Comparison of ENCODE assay signal across 11 mouse cellular contexts in the genomic region with DNA sequence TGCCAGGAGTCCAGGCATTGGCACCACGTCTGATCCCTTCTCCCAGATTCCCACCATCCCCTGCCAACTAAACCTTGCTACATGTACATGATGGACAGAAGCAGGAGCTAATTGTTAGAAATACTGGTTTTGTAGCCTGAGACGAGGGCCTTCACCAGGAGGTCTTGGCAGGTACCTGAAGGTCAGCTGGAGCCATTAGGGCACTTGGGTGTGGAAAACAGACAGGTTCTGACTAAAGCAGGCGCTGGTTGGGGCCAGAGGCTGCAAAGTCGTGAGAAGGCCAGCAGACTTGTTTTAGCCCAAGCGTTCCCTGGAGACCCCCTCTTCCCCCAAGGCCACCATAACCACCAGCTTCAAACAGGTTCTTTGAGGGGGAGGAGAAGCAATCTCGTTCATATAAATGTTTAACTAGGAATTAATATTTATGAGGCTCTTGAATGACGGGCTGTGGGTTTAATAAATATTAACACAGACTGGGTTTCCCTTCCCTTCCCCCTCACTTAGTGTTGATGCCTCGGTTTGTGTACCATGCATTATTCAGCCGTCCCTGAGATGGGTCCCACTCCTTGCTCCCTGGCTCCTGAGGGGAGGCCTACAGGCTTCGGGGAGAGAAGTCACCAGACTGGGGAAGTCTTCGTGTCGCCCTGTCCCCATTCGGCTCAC. TPM values are rescaled to one million over a fixed set of nuclear protein-coding genes. Genes with fewer than 3 reads are reported as not detected.
DNase-seq lines count a peak whose midpoint lies in the region; ATAC-seq and TF ChIP-seq lines count a peak whose summit lies in the region.
"Had no signal": no experiment of that assay in that cellular context is flagged by ENCODE, and none has a peak within 500 bp of the region (broad histone marks: within the 10 kb centered on the region; RNA-seq: fewer than 3 reads in every experiment).

No protein-coding gene starts in this region.

- H3K36me3 ChIP-seq in embryonic facial prominence, embryonic 13.5 days, result no peaks in the 10 kb centered on the region
- no peaks in the 10 kb centered on the region for H3K36me3 ChIP-seq in forebrain, embryonic 16.5 days (ENCODE audit: control insufficient read depth, insufficient read depth)
- no peaks in the 10 kb centered on the region for H3K36me3 ChIP-seq in midbrain, postnatal 0 days (ENCODE audit: insufficient read depth, low read length)

- 67% methylated on average over 13 of the region's 13 CpGs for WGBS in embryonic facial prominence, embryonic 13.5 days
- 20% methylated on average over 13 of the region's 13 CpGs for WGBS in forebrain, embryonic 16.5 days
- WGBS in midbrain, postnatal 0 days, result 27% methylated on average over 13 of the region's 13 CpGs

- peaks cover 9% of the 10 kb centered on the region for H3K4me1 ChIP-seq in embryonic facial prominence, embryonic 13.5 days
- peaks cover 39% of the 10 kb centered on the region for H3K4me1 ChIP-seq in forebrain, embryonic 16.5 days (replicated peaks; ENCODE audit: control insufficient read depth, insufficient read depth, low read length)
- H3K4me1 ChIP-seq in midbrain, postnatal 0 days (ENCODE audit: insufficient read depth, low read length), result peaks cover 10% of the 10 kb centered on the region; the same call in 1 of the 2 replicates

- H3K27ac ChIP-seq in embryonic facial prominence, embryonic 13.5 days, result no peak overlapping the region
- H3K27ac ChIP-seq in forebrain, embryonic 16.5 days (ENCODE audit: low read length), result peak overlapping the region; percentile 92
- 0 out of 2 replicates have a peak overlapping the region, but pooled peaks have one; percentile 57 for H3K27ac ChIP-seq in midbrain, postnatal 0 days (ENCODE audit: low read depth, low read length)

- peak overlapping the region; percentile 32; the same call in 1 of the 2 replicates for H3K9ac ChIP-seq in embryonic facial prominence, embryonic 13.5 days
- H3K9ac ChIP-seq in forebrain, embryonic 16.5 days (replicated peaks; ENCODE audit: low read depth, low read length), result peak overlapping the region; percentile 41
- H3K9ac ChIP-seq in midbrain, postnatal 0 days (replicated peaks; ENCODE audit: low read length, poor library complexity, severe bottlenecking), result no peak overlapping the region

- no peak overlapping the region for H3K4me2 ChIP-seq in embryonic facial prominence, embryonic 13.5 days
- H3K4me2 ChIP-seq in forebrain, embryonic 16.5 days (ENCODE audit: low read length), result peak overlapping the region; percentile 26
- H3K4me2 ChIP-seq in midbrain, postnatal 0 days (ENCODE audit: low read depth, low read length, poor library complexity, severe bottlenecking), result no peak overlapping the region

- H3K4me3 ChIP-seq in embryonic facial prominence, embryonic 13.5 days, result no peak overlapping the region
- H3K4me3 ChIP-seq in forebrain, embryonic 16.5 days (replicated peaks; ENCODE audit: low read length), result no peak overlapping the region
- H3K4me3 ChIP-seq in midbrain, postnatal 0 days (ENCODE audit: low read depth, low read length), result no peak overlapping the region

- TF ChIP-seq CTCF in midbrain, postnatal 0 days (IDR thresholded peaks at IDR 0.05), result no peak

- H3K27me3 ChIP-seq in embryonic facial prominence, embryonic 13.5 days, result no peaks in the 10 kb centered on the region
- H3K27me3 ChIP-seq in forebrain, embryonic 16.5 days (replicated peaks; ENCODE audit: control insufficient read depth, insufficient read depth, low read length), result no peaks in the 10 kb centered on the region
- H3K27me3 ChIP-seq in midbrain, postnatal 0 days (ENCODE audit: insufficient read depth, low read length), result peaks cover 3% of the 10 kb centered on the region; the same call in 1 of the 2 replicates

- DNase-seq in kidney, adult 9 months, result peak; percentile 60
- DNase-seq in midbrain, postnatal 0 days (ENCODE audit: low spot score), result no peak
- DNase-seq in gastrocnemius, postnatal 25 days, result no peak
- no peak for DNase-seq in thymus, postnatal 4 days
- no peak for DNase-seq in spleen, postnatal 10 days (ENCODE audit: low spot score in 2 of 2)

- H3K9me3 ChIP-seq in embryonic facial prominence, embryonic 13.5 days, result no peaks in the 10 kb centered on the region
- no peaks in the 10 kb centered on the region for H3K9me3 ChIP-seq in forebrain, embryonic 16.5 days (ENCODE audit: control insufficient read depth, low read length)
- H3K9me3 ChIP-seq in midbrain, postnatal 0 days (ENCODE audit: low read length), result no peaks in the 10 kb centered on the region

- no peak for ATAC-seq in embryonic facial prominence, embryonic 13.5 days (ENCODE audit: insufficient number of reproducible peaks, insufficient read depth, low FRiP score, low TSS enrichment, low read depth)
- ATAC-seq in forebrain, embryonic 16.5 days, result peak; percentile 57
- ATAC-seq in midbrain, postnatal 0 days (ENCODE audit: low FRiP score), result no peak; the same call in 1 of the 2 replicates

RNA-seq across cellular contexts. Expression of a gene that starts 25.8 kb away (rescaled TPM):
- polyA plus RNA-seq in embryonic facial prominence, embryonic 13.5 days (2015; fragmentation: Nextera tagmentation; extraction: Ambion mirVana), result 0.92 and 1.0 TPM in 2 replicates
- polyA plus RNA-seq in forebrain, embryonic 16.5 days (2015; fragmentation: Nextera tagmentation; extraction: Ambion mirVana), result 49.7 and 71.7 TPM in 2 replicates
- total RNA-seq in midbrain, postnatal 0 days (2014; rRNA removed), result 118 and 132 TPM in 2 replicates
- 124 and 126 TPM in 2 replicates for polyA plus RNA-seq in midbrain, postnatal 0 days (2015; fragmentation: Nextera tagmentation; extraction: Ambion mirVana)
- under 1 TPM in 1 of 2 experiments, not detected in 1; 0.18 TPM for total RNA-seq in gastrocnemius, postnatal 25 days (2021)
- total RNA-seq: gastrocnemius, postnatal 14 days had no signal
- polyA plus RNA-seq: inflammation-experienced regulatory T-cells, adult 6 months had no signal

RNA-seq across cellular contexts. Expression of a gene that starts 46.2 kb away (rescaled TPM):
- 4.8 and 7.3 TPM in 2 replicates for polyA plus RNA-seq in embryonic facial prominence, embryonic 13.5 days (2015; fragmentation: Nextera tagmentation; extraction: Ambion mirVana)
- polyA plus RNA-seq in forebrain, embryonic 16.5 days (2015; fragmentation: Nextera tagmentation; extraction: Ambion mirVana), result 2.6 TPM in 2 replicates
- total RNA-seq in midbrain, postnatal 0 days (2014; rRNA removed), result 3.6 and 3.7 TPM in 2 replicates
- polyA plus RNA-seq in midbrain, postnatal 0 days (2015; fragmentation: Nextera tagmentation; extraction: Ambion mirVana), result 1.3 TPM in 2 replicates
- total RNA-seq in gastrocnemius, postnatal 25 days (2021), result 10 to 100 TPM; 10.3 to 10.9 TPM

RNA-seq across cellular contexts. Expression of a gene that starts 53.1 kb away (rescaled TPM):
- polyA plus RNA-seq in embryonic facial prominence, embryonic 13.5 days (2015; fragmentation: Nextera tagmentation; extraction: Ambion mirVana), result 0.10 and 0.12 TPM in 2 replicates
- 0.17 and 0.42 TPM in 2 replicates for polyA plus RNA-seq in forebrain, embryonic 16.5 days (2015; fragmentation: Nextera tagmentation; extraction: Ambion mirVana)
- total RNA-seq in midbrain, postnatal 0 days (2014; rRNA removed), result 0.05 TPM in 1 of 2 replicates, not detected in the other
- 0.05 TPM in 1 of 2 replicates, not detected in the other for polyA plus RNA-seq in midbrain, postnatal 0 days (2015; fragmentation: Nextera tagmentation; extraction: Ambion mirVana)
- 1 to 10 TPM in 1 of 2 experiments, under 1 TPM in 1; 0.69 to 5.5 TPM for total RNA-seq in gastrocnemius, postnatal 25 days (2021)
- total RNA-seq: ES-E14 had no signal
- polyA plus RNA-seq: inflammation-experienced regulatory T-cells, adult 6 months; limb, embryonic 11.5 days had no signal

Comparison
In these comparisons a context has a peak if more than half of its experiments do, and no peak if none do; other contexts are left out.
1. RNA of a gene that starts 25.8 kb away (polyA plus RNA-seq): 124 to 126 TPM in midbrain, postnatal 0 days and 49.7 to 71.7 TPM in forebrain, embryonic 16.5 days; 0.92 to 1.0 TPM in embryonic facial prominence, embryonic 13.5 days; every median in the first group is over 10 times any median in the second.